Mouse (Mus musculus) limb, embryonic 14.5 days (tissue): ENCODE measurements around the gene Ttc28. TPM values are rescaled to one million over a fixed set of nuclear protein-coding genes. Genes with fewer than 3 reads are reported as not detected.

Experiments used
- ATAC-seq: fragments of 200-750 bp; cut with Nextera tagmentation; 2 replicates; pipeline ENCODE4 v1.8.0; 2017; ENCODE audit warnings: low read depth, moderate number of reproducible peaks, moderate TSS enrichment; ENCODE audit not compliant: low FRiP score
- DNase-seq: peaks from one replicate; pipeline ENCODE4 v3.0.0-alpha.2; 2015; ENCODE audit warnings: low spot score
- H3K27ac ChIP-seq: fragments of 300-500 bp; sonication (generic); replicated peaks from 2 replicates; pipeline ENCODE4 v1.5.1; 2014; ENCODE audit warnings: low read depth, mild to moderate bottlenecking, low read length, moderate library complexity, mixed read lengths
- H3K27me3 ChIP-seq: fragments of 300-500 bp; sonication (generic); 2 replicates; pipeline ENCODE4 v1.6.1; 2014; ENCODE audit warnings: low read length, mixed read lengths; ENCODE audit not compliant: control insufficient read depth, insufficient read depth
- H3K36me3 ChIP-seq: fragments of 300-500 bp; sonication (generic); 2 replicates; pipeline ENCODE4 v1.6.1; 2014; ENCODE audit warnings: mild to moderate bottlenecking, low read length, moderate library complexity, mixed read lengths; ENCODE audit not compliant: control insufficient read depth, insufficient read depth
- H3K4me1 ChIP-seq: fragments of 300-500 bp; sonication (generic); 2 replicates; pipeline ENCODE4 v1.6.1; 2014; ENCODE audit warnings: antibody characterized with exemption, low read length, mixed read lengths; ENCODE audit not compliant: control insufficient read depth, insufficient read depth
- H3K4me2 ChIP-seq: fragments of 300-500 bp; sonication (generic); replicated peaks from 2 replicates; pipeline ENCODE4 v1.6.1; 2014; ENCODE audit warnings: low read depth, mild to moderate bottlenecking, low read length, moderate library complexity; ENCODE audit not compliant: severe bottlenecking
- H3K4me3 ChIP-seq: fragments of 300-500 bp; sonication (generic); replicated peaks from 2 replicates; pipeline ENCODE4 v1.5.1; 2014; ENCODE audit warnings: low read length
- H3K9ac ChIP-seq: fragments of 300-500 bp; sonication (generic); 2 replicates; pipeline ENCODE4 v1.6.1; 2014; ENCODE audit warnings: mild to moderate bottlenecking, low read depth, low read length, moderate library complexity; ENCODE audit not compliant: severe bottlenecking
- H3K9me3 ChIP-seq: fragments of 300-500 bp; sonication (generic); 2 replicates; pipeline ENCODE4 v1.6.1; 2016; ENCODE audit warnings: low read length; ENCODE audit not compliant: control insufficient read depth
- POLR2A ChIP-seq: fragments of 200-500 bp; IDR thresholded peaks from 2 replicates; pipeline ENCODE4 v1.8.0; 2012; ENCODE audit warnings: inconsistent platforms, mild to moderate bottlenecking, moderate library complexity, borderline replicate concordance; ENCODE audit not compliant: insufficient read depth, insufficient read length; ENCODE audit errors: extremely low read depth
- WGBS: fragments of 180-500 bp; shearing (Covaris S2); extraction: QIAGEN DNeasy Blood & Tissue Kit; methylation state at CpG from one replicate; pipeline ENCODE4 v1.1.7; 2014; 5-methylcytosine and 5-hydroxymethylcytosine counted together
- polyA plus RNA-seq, 2 experiments: library from polyadenylated mRNA; depleted of rRNA in 1 of 2; stranded (reverse) in 1 of 2; unstranded in 1 of 2; fragments of >200 nt; fragmentation: Nextera tagmentation in 1 of 2; extraction: Ambion mirVana in 1 of 2; gene quantifications; 2 replicates each; pipeline versions ENCODE4 v1.2.1 to v1.2.3; 2012 to 2014

Ttc28 gene
- polyA plus RNA-seq, 2 experiments: 16.3 to 19.9 TPM

DNA sequence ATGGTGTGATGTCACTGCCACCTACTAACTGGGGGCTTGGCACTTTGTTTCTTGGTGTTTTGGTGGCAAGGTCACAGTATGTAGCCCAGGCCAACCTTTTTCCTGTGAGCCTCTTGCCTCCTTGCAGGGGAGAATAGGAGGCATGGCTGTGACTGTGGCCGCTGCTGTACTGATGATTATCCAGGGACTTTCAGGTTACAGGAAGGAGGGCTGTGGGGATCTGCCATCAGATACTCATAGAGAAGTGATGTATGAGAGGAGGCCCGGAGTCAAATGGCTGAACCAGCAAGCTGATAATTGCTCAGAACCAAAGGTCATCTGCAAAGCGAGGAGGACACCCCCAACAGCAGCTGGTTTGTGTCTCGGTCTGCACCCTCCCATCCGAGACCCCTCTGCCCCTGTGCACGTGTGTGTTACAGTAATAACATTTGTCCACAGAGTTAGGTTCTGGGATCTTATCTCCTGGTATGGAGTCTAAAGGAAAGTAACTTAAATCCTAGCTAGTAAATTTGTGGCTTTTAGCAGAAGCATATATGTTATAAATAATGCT, 221.9 kb downstream of the Ttc28 start:
- ATAC-seq: no peak
- H3K4me1 ChIP-seq: peaks cover 23% of the 10 kb centered on the region

GRCm38 (mm10) chr5:111104801-111105200, 225.2 kb downstream of the Ttc28 start:
- peaks cover 40% of the 10 kb centered on the region for H3K36me3 ChIP-seq
- H3K27ac ChIP-seq: no peak overlapping the region
- WGBS: 91% methylated on average over 7 of the region's 7 CpGs
- H3K4me2 ChIP-seq: no peak overlapping the region
- H3K4me1 ChIP-seq: peaks cover 6% of the 10 kb centered on the region; the same call in 1 of the 2 replicates
- H3K9me3 ChIP-seq: no peaks in the 10 kb centered on the region
- ATAC-seq: no peak
- H3K27me3 ChIP-seq: no peaks in the 10 kb centered on the region
- DNase-seq: no peak
- no peak overlapping the region for H3K9ac ChIP-seq
- no peak for TF ChIP-seq POLR2A
- no peak overlapping the region for H3K4me3 ChIP-seq

More for the DNA sequence above, 221.9 kb downstream of the Ttc28 start:
- DNase-seq: no peak
- H3K27me3 ChIP-seq: no peaks in the 10 kb centered on the region
- H3K9ac ChIP-seq: no peak overlapping the region
- H3K4me2 ChIP-seq: no peak overlapping the region
- WGBS: 66% methylated on average over 6 of the region's 6 CpGs
- H3K36me3 ChIP-seq: peaks cover 32% of the 10 kb centered on the region
- H3K27ac ChIP-seq: no peak overlapping the region
- no peaks in the 10 kb centered on the region for H3K9me3 ChIP-seq
- no peak overlapping the region for H3K4me3 ChIP-seq
- no peak for TF ChIP-seq POLR2A

- TF ChIP-seq POLR2A: no peak
- ATAC-seq (no peak), DNase-seq (no peak)
- no peaks in the 10 kb centered on the region for H3K9me3 ChIP-seq
- no peaks in the 10 kb centered on the region for H3K27me3 ChIP-seq
- H3K27ac ChIP-seq: no peak overlapping the region
- H3K4me3 ChIP-seq: no peak overlapping the region
- H3K4me2 ChIP-seq: no peak overlapping the region
- 62% methylated on average over 6 of the region's 6 CpGs for WGBS
- H3K36me3 ChIP-seq: peaks cover 8% of the 10 kb centered on the region
- no peak overlapping the region for H3K9ac ChIP-seq
- H3K4me1 ChIP-seq: peaks cover 31% of the 10 kb centered on the region
Observed at GRCm38 (mm10) chr5:111111378-111111777, 231.8 kb downstream of the Ttc28 start.

GRCm38 (mm10) chr5:111113183-111113582, 233.6 kb downstream of the Ttc28 start:
- Histone ChIP-seq H3K4me2 (no peak overlapping the region), H3K4me3 (no peak overlapping the region), H3K36me3 (peaks cover under 1% of the 10 kb centered on the region; the same call in 1 of the 2 replicates), H3K27ac (no peak overlapping the region), H3K4me1 (peaks cover 35% of the 10 kb centered on the region), H3K9me3 (no peaks in the 10 kb centered on the region), H3K9ac (no peak overlapping the region), H3K27me3 (no peaks in the 10 kb centered on the region)
- 11% methylated on average over 7 of the region's 7 CpGs for WGBS
- peak; percentile 51 for DNase-seq
- no peak for TF ChIP-seq POLR2A
- ATAC-seq: 0 out of 2 replicates have a peak, but pooled peaks have one; percentile 34

DNA sequence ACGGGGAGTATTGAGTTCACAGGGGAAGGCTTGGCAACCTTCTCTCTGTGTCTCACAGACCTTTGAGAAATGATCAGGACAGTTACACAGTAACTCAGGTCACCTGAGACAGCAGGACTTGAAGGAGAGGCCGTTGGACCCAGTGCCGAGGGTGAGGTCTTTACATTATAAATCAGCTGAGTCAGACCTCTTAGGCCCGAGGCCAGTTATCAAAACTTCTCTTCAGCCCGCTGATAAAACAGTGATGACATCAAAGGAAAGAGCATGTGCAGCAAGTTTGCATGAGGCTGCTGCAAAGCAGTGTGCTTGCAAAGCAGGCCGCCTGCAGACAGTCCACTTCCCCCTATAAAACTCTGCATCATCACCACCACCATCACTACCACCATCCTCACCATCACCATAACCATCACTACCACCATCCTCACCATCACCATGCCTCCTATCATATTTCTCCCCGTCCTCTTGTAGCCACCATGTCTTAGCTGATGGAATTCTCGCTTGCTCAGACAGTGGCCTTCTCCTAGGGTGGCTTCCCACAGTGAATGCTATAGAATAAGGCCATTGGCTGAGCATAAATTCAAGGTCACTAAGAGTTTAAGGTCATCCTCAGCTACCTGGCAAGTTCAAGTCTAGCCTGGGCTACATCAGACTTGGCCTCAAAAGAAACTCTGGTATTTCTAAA, 234.2 kb downstream of the Ttc28 start:
- Histone ChIP-seq H3K9me3 (no peaks in the 10 kb centered on the region), H3K4me2 (no peak overlapping the region), H3K4me1 (peaks cover 37% of the 10 kb centered on the region), H3K27ac (no peak overlapping the region), H3K9ac (no peak overlapping the region), H3K36me3 (no peaks in the 10 kb centered on the region), H3K4me3 (no peak overlapping the region), H3K27me3 (no peaks in the 10 kb centered on the region)
- 44% methylated on average over 8 of the region's 8 CpGs for WGBS
- no peak for DNase-seq
- ATAC-seq: no peak
- TF ChIP-seq POLR2A: no peak
